Mouse (Mus musculus) neural tube, postnatal 0 days (tissue): Measurements from ENCODE around the gene Colgalt1. TPM values are rescaled to one million over a fixed set of nuclear protein-coding genes. Genes with fewer than 3 reads are reported as not detected.

Source experiments
- microRNA-seq: library from miRNA; unstranded; fragments of <30 nt; microRNA quantifications from one replicate; pipeline ENCODE4, GENCODE M21; 2016
- polyA plus RNA-seq: library from polyadenylated mRNA; unstranded; fragments of >200 nt; fragmentation: Nextera tagmentation; extraction: Ambion mirVana; gene quantifications from 2 replicates; pipeline ENCODE4 v1.2.1, GENCODE M21; 2015

The Colgalt1 gene
- polyA plus RNA-seq = 64.4 and 77.9 TPM in 2 replicates

GRCm38 (mm10) chr8:71610822-71611651 lies at the start of gene Colgalt1:
Colgalt1 (plus strand) TSS chr8:71610998.

GRCm38 (mm10) chr8:71566501-71566900 lies 44.3 kb upstream of the Colgalt1 start, which contains the start of gene Nxnl1:
Nxnl1 (minus strand) TSS chr8:71566601.

GRCm38 (mm10) chr8:71568387-71568937 lies 42.3 kb upstream of the Colgalt1 start, which contains the start of gene Slc27a1:
Slc27a1 (plus strand) TSS chr8:71568882.

GRCm38 (mm10) chr8:71591471-71592373 lies 19.1 kb upstream of the Colgalt1 start, which contains the start of gene Pgls:
Pgls (plus strand) TSS chr8:71592176.

GRCm38 (mm10) chr8:71597451-71597850 lies 13.3 kb upstream of the Colgalt1 start, which contains the start of gene Fam129c:
Fam129c (plus strand) TSS chr8:71597648.

GRCm38 (mm10) chr8:71671549-71671965 lies 60.8 kb downstream of the Colgalt1 start, which contains the start of gene Unc13a:
Unc13a (minus strand) TSS chr8:71671757.

Small RNA genes lying within 50 kb of the gene (microRNA-seq; reads per million reads assigned to microRNA genes)
- gene Mir6769b = 2.6 reads per million

Other genes with a start within 250 kb of the Colgalt1 start
- gene Use1, start 244.2 kb upstream of the Colgalt1 start, polyA plus RNA-seq = 130 and 134 TPM in 2 replicates
- 7.0 and 7.8 TPM in 2 replicates for gene Ocel1, start 239.7 kb upstream of the Colgalt1 start, polyA plus RNA-seq
- 38.2 and 41.9 TPM in 2 replicates for gene Nr2f6, start 229.0 kb upstream of the Colgalt1 start, polyA plus RNA-seq
- 4.2 and 5.3 TPM in 2 replicates for gene Ushbp1, start 215.2 kb upstream of the Colgalt1 start, polyA plus RNA-seq
- 92.1 and 102 TPM in 2 replicates for gene Babam1, start 214.1 kb upstream of the Colgalt1 start, polyA plus RNA-seq
- gene Ankle1, start 205.0 kb upstream of the Colgalt1 start, polyA plus RNA-seq = 2.6 TPM in 2 replicates
- gene Abhd8, start 147.3 kb upstream of the Colgalt1 start, polyA plus RNA-seq = 185 and 196 TPM in 2 replicates
- gene Mrpl34, start 146.0 kb upstream of the Colgalt1 start, polyA plus RNA-seq = 148 and 173 TPM in 2 replicates
- gene Dda1, start 141.8 kb upstream of the Colgalt1 start, polyA plus RNA-seq = 259 and 265 TPM in 2 replicates
- 8.4 and 10.0 TPM in 2 replicates for gene Ano8, start 125.0 kb upstream of the Colgalt1 start, polyA plus RNA-seq
- gene Gtpbp3, start 122.9 kb upstream of the Colgalt1 start, polyA plus RNA-seq = 18.4 and 18.7 TPM in 2 replicates
- 15.4 and 15.8 TPM in 2 replicates for gene Plvap, start 99.2 kb upstream of the Colgalt1 start, polyA plus RNA-seq
- gene Ccdc194, start 85.3 kb upstream of the Colgalt1 start, polyA plus RNA-seq = not detected in 2 replicates
- 24.3 and 26.4 TPM in 2 replicates for gene Bst2, start 73.5 kb upstream of the Colgalt1 start, polyA plus RNA-seq
- 89.4 and 91.4 TPM in 2 replicates for gene Mvb12a, start 68.1 kb upstream of the Colgalt1 start, polyA plus RNA-seq
- gene Tmem221, start 52.1 kb upstream of the Colgalt1 start, polyA plus RNA-seq = 0.28 and 0.40 TPM in 2 replicates
- 0.05 and 0.17 TPM in 2 replicates for gene Nxnl1, start 44.4 kb upstream of the Colgalt1 start, polyA plus RNA-seq
- gene Slc27a1, start 42.1 kb upstream of the Colgalt1 start, polyA plus RNA-seq = 143 and 156 TPM in 2 replicates
- 262 and 266 TPM in 2 replicates for gene Pgls, start 18.8 kb upstream of the Colgalt1 start, polyA plus RNA-seq
- 6.7 and 7.2 TPM in 2 replicates for gene Fam129c, start 13.3 kb upstream of the Colgalt1 start, polyA plus RNA-seq
- 15.7 and 19.2 TPM in 2 replicates for gene Unc13a, start 60.8 kb downstream of the Colgalt1 start, polyA plus RNA-seq
- 7.6 and 8.0 TPM in 2 replicates for gene Jak3, start 65.3 kb downstream of the Colgalt1 start, polyA plus RNA-seq
- gene Insl3, start 78.2 kb downstream of the Colgalt1 start, polyA plus RNA-seq = 1.5 and 2.0 TPM in 2 replicates
- gene B3gnt3, start 90.8 kb downstream of the Colgalt1 start, polyA plus RNA-seq = 0.47 and 0.90 TPM in 2 replicates
- 56.6 and 70.9 TPM in 2 replicates for gene Fcho1, start 114.7 kb downstream of the Colgalt1 start, polyA plus RNA-seq